Mouse (Mus musculus): Measurements from ENCODE around the gene Ugt2b35. TPM values are rescaled to one million over a fixed set of nuclear protein-coding genes. Genes with fewer than 3 reads are reported as not detected.

Ugt2b35 gene
- polyA plus RNA-seq (2017; shearing (Covaris generic)), result not detected

DNA sequence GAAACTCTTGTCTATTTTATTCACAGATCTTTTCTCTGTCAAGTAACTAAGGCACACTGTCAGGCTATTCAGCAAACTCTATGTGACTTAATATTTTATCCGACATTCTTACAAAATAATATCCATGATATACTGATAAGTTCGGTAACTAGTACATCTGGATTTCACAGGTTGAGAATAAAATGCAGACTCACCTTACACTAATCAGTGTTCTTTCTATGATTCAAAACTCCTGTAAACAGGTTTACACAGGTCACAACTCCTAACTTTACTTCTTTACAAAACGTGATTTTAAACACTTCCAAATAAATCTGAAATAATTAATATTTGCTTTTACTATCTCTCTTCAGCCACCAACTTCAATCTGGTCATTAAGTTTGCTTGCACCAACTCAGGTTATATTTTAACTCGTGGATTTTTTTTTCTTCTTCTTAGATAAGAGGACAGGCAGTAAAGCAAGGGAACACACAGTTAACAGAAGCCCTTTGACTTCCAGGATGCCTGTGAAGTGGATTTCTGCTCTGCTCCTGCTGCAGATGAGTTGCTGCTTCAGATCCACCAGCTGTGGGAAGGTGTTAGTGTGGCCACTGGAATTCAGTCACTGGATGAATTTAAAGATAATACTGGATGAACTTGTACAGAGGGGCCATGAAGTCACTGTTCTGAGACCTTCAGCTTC lies at the start of gene Ugt2b35:
TSS of gene Ugt2b35 (plus strand) at position 466 of the 679 bp plus-strand sequence.

Other genes with a start within 250 kb of the Ugt2b35 start
- gene Ythdc1, start 196.6 kb upstream of the Ugt2b35 start, polyA plus RNA-seq (2017; shearing (Covaris generic)), result 28.4 TPM
- gene Ugt2b34, start 93.9 kb upstream of the Ugt2b35 start, polyA plus RNA-seq (2017; shearing (Covaris generic)), result not detected
- gene Ugt2b1, start 74.3 kb upstream of the Ugt2b35 start, polyA plus RNA-seq (2017; shearing (Covaris generic)), result not detected
- not detected for gene Ugt2b36, start 91.7 kb downstream of the Ugt2b35 start, polyA plus RNA-seq (2017; shearing (Covaris generic))
- gene Ugt2b5, start 139.5 kb downstream of the Ugt2b35 start, polyA plus RNA-seq (2017; shearing (Covaris generic)), result not detected

Data from CD4-positive, CD25-positive, alpha-beta regulatory T cell, adult 9 weeks (primary cell).